Mouse (Mus musculus) v-Abl transformed pro-B cells (cell line): ENCODE results near the gene Aldh8a1.

Source experiments
- in situ Hi-C, 2 experiments: fragments of 400-800 bp; cut with MboI; formaldehyde crosslinking; loops; one replicate each; pipeline ENCODE4 v1.15.1; 2025; ENCODE audit not compliant: unreplicated experiment in 2 of 2

The Aldh8a1 gene

GRCm38 (mm10) chr10:21365897-21366296 lies 11.2 kb upstream of the Aldh8a1 start:
- in situ Hi-C loops, result no loop called here

GRCm38 (mm10) chr10:21366471-21366870 lies 10.6 kb upstream of the Aldh8a1 start:
- in situ Hi-C loops, result no loop called here

- in situ Hi-C loops, result no loop called here
These were observed 9.6 kb upstream of the Aldh8a1 start for GRCm38 (mm10) chr10:21367481-21367880.

- in situ Hi-C loops, result no loop called here
These were observed 7.5 kb upstream of the Aldh8a1 start for GRCm38 (mm10) chr10:21369586-21369985.

GRCm38 (mm10) chr10:21372271-21372670 lies 4.8 kb upstream of the Aldh8a1 start:
- in situ Hi-C loops, result no loop called here

- in situ Hi-C loops, result loop anchor here in 1 of 2 experiments (25.0 kb wide), 1 partner anchor 1709 kb away; no protein-coding TSS in a partner anchor
These were observed 1.3 kb downstream of the Aldh8a1 start for GRCm38 (mm10) chr10:21378196-21378944.

- in situ Hi-C loops, result loop anchor here (5.0 to 25.0 kb wide), 3 partner anchors 79 to 1704 kb away; no protein-coding TSS in a partner anchor
These were observed 5.8 kb downstream of the Aldh8a1 start for GRCm38 (mm10) chr10:21382914-21383313.

GRCm38 (mm10) chr10:21385111-21385663 lies 8.1 kb downstream of the Aldh8a1 start:
- in situ Hi-C loops, result loop anchor here in 1 of 2 experiments (25.0 kb wide), 1 partner anchor 1702 kb away; no protein-coding TSS in a partner anchor

- in situ Hi-C loops, result loop anchor here in 1 of 2 experiments (25.0 kb wide), 1 partner anchor 1698 kb away; no protein-coding TSS in a partner anchor
These were observed 12.0 kb downstream of the Aldh8a1 start for GRCm38 (mm10) chr10:21389075-21389474.

- in situ Hi-C loops, result loop anchor here (10.0 to 25.0 kb wide), 2 partner anchors 1084 to 1697 kb away; no protein-coding TSS in a partner anchor
These were observed 13.3 kb downstream of the Aldh8a1 start for GRCm38 (mm10) chr10:21390440-21390839.

- in situ Hi-C loops, result loop anchor here (10.0 to 25.0 kb wide), 2 partner anchors 1084 to 1696 kb away; no protein-coding TSS in a partner anchor
These were observed 14.2 kb downstream of the Aldh8a1 start for GRCm38 (mm10) chr10:21391286-21391685.

- in situ Hi-C loops, result loop anchor here (10.0 to 25.0 kb wide), 2 partner anchors 1081 to 1694 kb away; no protein-coding TSS in a partner anchor
These were observed 16.3 kb downstream of the Aldh8a1 start for GRCm38 (mm10) chr10:21393390-21393789.

- in situ Hi-C loops, result loop anchor here (10.0 to 25.0 kb wide), 2 partner anchors 1079 to 1692 kb away; no protein-coding TSS in a partner anchor
These were observed 18.5 kb downstream of the Aldh8a1 start for GRCm38 (mm10) chr10:21395426-21396139.

GRCm38 (mm10) chr10:21398873-21399425 lies 21.9 kb downstream of the Aldh8a1 start:
- in situ Hi-C loops, result loop anchor here (10.0 to 25.0 kb wide), 2 partner anchors 1076 to 1688 kb away; no protein-coding TSS in a partner anchor

GRCm38 (mm10) chr10:21399622-21400021 lies 22.5 kb downstream of the Aldh8a1 start:
- in situ Hi-C loops, result loop anchor here (10.0 to 25.0 kb wide), 2 partner anchors 1075 to 1688 kb away; no protein-coding TSS in a partner anchor

- in situ Hi-C loops, result no loop called here
These were observed 22.9 kb downstream of the Aldh8a1 start for GRCm38 (mm10) chr10:21400031-21400430.

GRCm38 (mm10) chr10:21400453-21400852 lies 23.4 kb downstream of the Aldh8a1 start:
- in situ Hi-C loops, result no loop called here

- in situ Hi-C loops, result no loop called here
These were observed 24.2 kb downstream of the Aldh8a1 start for GRCm38 (mm10) chr10:21401259-21401658.

GRCm38 (mm10) chr10:21404822-21405221 lies 27.7 kb downstream of the Aldh8a1 start:
- in situ Hi-C loops, result no loop called here
